Mouse (Mus musculus) limb, embryonic 11.5 days (tissue): ENCODE data around the gene Rapgef3. TPM values are rescaled to one million over a fixed set of nuclear protein-coding genes. Genes with fewer than 3 reads are reported as not detected.

ENCODE experiments used
- ATAC-seq: fragments of 200-750 bp; cut with Nextera tagmentation; 2 replicates; pipeline ENCODE4 v1.8.0; 2017; ENCODE audit warnings: low read depth; ENCODE audit not compliant: insufficient number of reproducible peaks, low FRiP score, low TSS enrichment
- DNase-seq: peaks from one replicate; pipeline ENCODE4 v3.0.0-alpha.2; 2015; ENCODE audit warnings: low spot score
- H3K27ac ChIP-seq: fragments of 300-500 bp; sonication (generic); replicated peaks from 2 replicates; pipeline ENCODE4 v1.5.1; 2014; ENCODE audit warnings: low read depth, mild to moderate bottlenecking, low read length
- H3K27me3 ChIP-seq: fragments of 300-500 bp; sonication (generic); 2 replicates; pipeline ENCODE4 v1.6.1; 2014; ENCODE audit warnings: mild to moderate bottlenecking, low read length, mixed read lengths; ENCODE audit not compliant: control insufficient read depth, insufficient read depth
- H3K36me3 ChIP-seq: fragments of 300-500 bp; sonication (generic); 2 replicates; pipeline ENCODE4 v1.6.1; 2014; ENCODE audit warnings: mild to moderate bottlenecking, low read length, moderate library complexity, mixed read lengths; ENCODE audit not compliant: control insufficient read depth, insufficient read depth
- H3K4me1 ChIP-seq: fragments of 300-500 bp; sonication (generic); 2 replicates; pipeline ENCODE4 v1.6.1; 2014; ENCODE audit warnings: low read length, mixed read lengths; ENCODE audit not compliant: control insufficient read depth, insufficient read depth
- H3K4me2 ChIP-seq: fragments of 300-500 bp; sonication (generic); 2 replicates; pipeline ENCODE4 v1.6.1; 2014; ENCODE audit warnings: low read depth, mild to moderate bottlenecking, moderate library complexity; ENCODE audit not compliant: severe bottlenecking
- H3K4me3 ChIP-seq: fragments of 300-500 bp; sonication (generic); 2 replicates; pipeline ENCODE4 v1.5.1; 2014; ENCODE audit warnings: low read depth, low read length
- H3K9ac ChIP-seq: fragments of 300-500 bp; sonication (generic); 2 replicates; pipeline ENCODE4 v1.6.1; 2014; ENCODE audit warnings: mild to moderate bottlenecking, low read length
- H3K9me3 ChIP-seq: fragments of 300-500 bp; sonication (generic); 2 replicates; pipeline ENCODE4 v1.6.1; 2016; ENCODE audit warnings: low read length; ENCODE audit not compliant: control insufficient read depth
- WGBS: fragments of 180-500 bp; shearing (Covaris S2); extraction: QIAGEN DNeasy Blood & Tissue Kit; methylation state at CpG from one replicate; pipeline ENCODE4 v1.1.7; 2014; 5-methylcytosine and 5-hydroxymethylcytosine counted together
- polyA plus RNA-seq: library from polyadenylated mRNA; unstranded; fragments of >200 nt; fragmentation: Nextera tagmentation; extraction: Ambion mirVana; gene quantifications from 2 replicates; pipeline ENCODE4 v1.2.1, GENCODE M21; 2014

Rapgef3 gene
- 3.4 and 3.9 TPM in 2 replicates for polyA plus RNA-seq

GRCm38 (mm10) chr15:97767280-97768186 is at the start of gene Rapgef3:
Gene Rapgef3, minus strand, starts transcription at chr15:97767972.
- peaks cover 31% of the 10 kb centered on the region for H3K4me1 ChIP-seq
- H3K36me3 ChIP-seq, result no peaks in the 10 kb centered on the region
- ATAC-seq (peak; percentile 74), DNase-seq (peak; percentile 84)
- H3K9ac ChIP-seq, result peak within 1 kb of the TSS; percentile 55
- H3K27me3 ChIP-seq, result peaks cover 6% of the 10 kb centered on the region
- H3K4me3 ChIP-seq, result peak within 1 kb of the TSS; percentile 37
- H3K9me3 ChIP-seq, result no peaks in the 10 kb centered on the region; the same call in 1 of the 2 replicates
- under 1% methylated on average over 43 of the region's 44 CpGs for WGBS
- no peak within 1 kb of the TSS for H3K27ac ChIP-seq
- H3K4me2 ChIP-seq, result peak within 1 kb of the TSS; percentile 59

GRCm38 (mm10) chr15:97816199-97816994 is 48.6 kb upstream of the Rapgef3 start:
- no peak for ATAC-seq

GRCm38 (mm10) chr15:97815254-97815653 is 47.5 kb upstream of the Rapgef3 start:
- Histone ChIP-seq H3K9me3 (no peaks in the 10 kb centered on the region), H3K27ac (no peak overlapping the region), H3K9ac (no peak overlapping the region), H3K36me3 (peaks cover 2% of the 10 kb centered on the region; the same call in 1 of the 2 replicates), H3K4me3 (no peak overlapping the region), H3K4me1 (peaks cover 10% of the 10 kb centered on the region), H3K27me3 (no peaks in the 10 kb centered on the region), H3K4me2 (no peak overlapping the region)
- ATAC-seq, result no peak
- DNase-seq, result no peak
- 88% methylated on average over 4 of the region's 4 CpGs for WGBS

More at GRCm38 (mm10) chr15:97816199-97816994, 48.6 kb upstream of the Rapgef3 start:
- H3K4me3 ChIP-seq, result no peak overlapping the region
- WGBS, result 93% methylated on average over 17 of the region's 17 CpGs
- H3K4me1 ChIP-seq, result peaks cover 16% of the 10 kb centered on the region
- DNase-seq, result no peak
- H3K27ac ChIP-seq, result no peak overlapping the region
- H3K36me3 ChIP-seq, result peaks cover 2% of the 10 kb centered on the region; the same call in 1 of the 2 replicates
- no peak overlapping the region for H3K9ac ChIP-seq
- H3K9me3 ChIP-seq, result no peaks in the 10 kb centered on the region
- no peaks in the 10 kb centered on the region for H3K27me3 ChIP-seq
- no peak overlapping the region for H3K4me2 ChIP-seq

- DNase-seq (no peak), ATAC-seq (no peak)
- Histone ChIP-seq H3K4me1 (peaks cover 10% of the 10 kb centered on the region), H3K36me3 (peaks cover 2% of the 10 kb centered on the region; the same call in 1 of the 2 replicates), H3K4me2 (no peak overlapping the region), H3K9me3 (no peaks in the 10 kb centered on the region), H3K27me3 (no peaks in the 10 kb centered on the region), H3K4me3 (no peak overlapping the region), H3K9ac (no peak overlapping the region), H3K27ac (no peak overlapping the region)
- 56% methylated on average over 5 of the region's 5 CpGs for WGBS
Observed at GRCm38 (mm10) chr15:97814703-97815102, 46.9 kb upstream of the Rapgef3 start.

- H3K9ac ChIP-seq, result no peak overlapping the region
- H3K4me3 ChIP-seq, result no peak overlapping the region
- DNase-seq, result no peak
Observed at GRCm38 (mm10) chr15:97813452-97814204, 45.9 kb upstream of the Rapgef3 start.

GRCm38 (mm10) chr15:97812875-97813274 is 45.1 kb upstream of the Rapgef3 start:
- H3K4me3 ChIP-seq, result no peak overlapping the region
- DNase-seq (no peak), ATAC-seq (no peak)
- no peaks in the 10 kb centered on the region for H3K9me3 ChIP-seq
- H3K9ac ChIP-seq, result no peak overlapping the region
- H3K27me3 ChIP-seq, result no peaks in the 10 kb centered on the region
- H3K4me1 ChIP-seq, result peaks cover 10% of the 10 kb centered on the region
- H3K36me3 ChIP-seq, result peaks cover 9% of the 10 kb centered on the region
- WGBS, result 69% methylated on average over 7 of the region's 7 CpGs
- no peak overlapping the region for H3K27ac ChIP-seq
- no peak overlapping the region for H3K4me2 ChIP-seq

More at GRCm38 (mm10) chr15:97813452-97814204, 45.9 kb upstream of the Rapgef3 start:
- Histone ChIP-seq H3K27ac (no peak overlapping the region), H3K36me3 (peaks cover 7% of the 10 kb centered on the region), H3K9me3 (no peaks in the 10 kb centered on the region), H3K27me3 (no peaks in the 10 kb centered on the region), H3K4me2 (no peak overlapping the region), H3K4me1 (peaks cover 10% of the 10 kb centered on the region)
- ATAC-seq, result no peak
- 66% methylated on average over 21 of the region's 21 CpGs for whole genome bisulfite sequencing

- peaks cover 10% of the 10 kb centered on the region for H3K4me1 ChIP-seq
- no peak overlapping the region for H3K4me3 ChIP-seq
- DNase-seq (no peak), ATAC-seq (no peak)
- WGBS, result 81% methylated on average over 6 of the region's 6 CpGs
- no peak overlapping the region for H3K27ac ChIP-seq
- no peak overlapping the region for H3K4me2 ChIP-seq
- H3K27me3 ChIP-seq, result no peaks in the 10 kb centered on the region
- H3K36me3 ChIP-seq, result peaks cover 13% of the 10 kb centered on the region
- H3K9me3 ChIP-seq, result no peaks in the 10 kb centered on the region
- no peak overlapping the region for H3K9ac ChIP-seq
Observed at GRCm38 (mm10) chr15:97812126-97812525, 44.4 kb upstream of the Rapgef3 start.

GRCm38 (mm10) chr15:97811307-97811706 is 43.5 kb upstream of the Rapgef3 start:
- ATAC-seq (no peak), DNase-seq (no peak)
- Histone ChIP-seq H3K9ac (no peak overlapping the region), H3K27me3 (no peaks in the 10 kb centered on the region), H3K4me1 (peaks cover 10% of the 10 kb centered on the region), H3K36me3 (peaks cover 14% of the 10 kb centered on the region), H3K27ac (no peak overlapping the region), H3K4me3 (no peak overlapping the region), H3K9me3 (no peaks in the 10 kb centered on the region), H3K4me2 (no peak overlapping the region)
- 92% methylated on average over 9 of the region's 9 CpGs for WGBS
